20 mouse cellular contexts compared by ENCODE assay signal in genomic region chr14:19794881-19795280, GRCm38 (mm10). TPM values are rescaled to one million over a fixed set of nuclear protein-coding genes. Genes with fewer than 3 reads are reported as not detected.
DNase-seq lines count a peak whose midpoint lies in the region; ATAC-seq lines count a peak whose summit lies in the region.
"Had no signal": no experiment of that assay in that cellular context is flagged by ENCODE, and none has a peak within 500 bp of the region (broad histone marks: within the 10 kb centered on the region; RNA-seq: fewer than 3 reads in every experiment).

No protein-coding gene starts in this region.

- no peak for ATAC-seq in heart, embryonic 16.5 days (replicated peaks; ENCODE audit: extremely low read depth, insufficient read depth, low FRiP score)
- ATAC-seq in kidney, embryonic 16.5 days (ENCODE audit: low FRiP score, low TSS enrichment): peak; percentile 27; the same call in 1 of the 2 replicates
- ATAC-seq: forebrain, embryonic 13.5 days; intestine, postnatal 0 days had no signal

- H3K36me3 ChIP-seq in heart, embryonic 16.5 days (ENCODE audit: control insufficient read depth, insufficient read depth): peaks cover 41% of the 10 kb centered on the region
- H3K36me3 ChIP-seq in heart, embryonic 10.5 days: peaks cover 89% of the 10 kb centered on the region
- peaks cover 25% of the 10 kb centered on the region for H3K36me3 ChIP-seq in kidney, embryonic 16.5 days (ENCODE audit: insufficient read depth, low read length)

- no peak overlapping the region for H3K4me2 ChIP-seq in heart, embryonic 16.5 days (ENCODE audit: low read depth, low read length)
- no peak overlapping the region for H3K4me2 ChIP-seq in kidney, embryonic 16.5 days (replicated peaks; ENCODE audit: low read depth, low read length)
- H3K4me2 ChIP-seq: embryonic facial prominence, embryonic 13.5 days; forebrain, embryonic 13.5 days; heart, embryonic 13.5 days; hindbrain, embryonic 14.5 days had no signal

- 57% methylated on average over 4 of the region's 4 CpGs for WGBS in heart, embryonic 16.5 days
- WGBS in heart, embryonic 10.5 days: 59% methylated on average over 4 of the region's 4 CpGs
- 47% methylated on average over 4 of the region's 4 CpGs for WGBS in kidney, embryonic 16.5 days

- no peaks in the 10 kb centered on the region for H3K27me3 ChIP-seq in heart, embryonic 16.5 days (ENCODE audit: control insufficient read depth, insufficient read depth, low read length)
- H3K27me3 ChIP-seq in heart, embryonic 10.5 days (ENCODE audit: insufficient read depth, poor library complexity, severe bottlenecking): no peaks in the 10 kb centered on the region
- no peaks in the 10 kb centered on the region for H3K27me3 ChIP-seq in kidney, embryonic 16.5 days (ENCODE audit: insufficient read depth, low read length)
- H3K27me3 ChIP-seq: embryonic facial prominence, embryonic 13.5 days; forebrain, embryonic 13.5 days; heart, embryonic 13.5 days had no signal

- peak; percentile 94 for DNase-seq in heart, adult 11 months
- no peak for DNase-seq in heart, postnatal 25 days (ENCODE audit: low spot score)
- DNase-seq in heart, embryonic 10.5 days (ENCODE audit: low spot score): no peak
- DNase-seq in kidney, adult 11 months: no peak
- DNase-seq: adrenal gland, postnatal 10 days; cerebellum, adult 11-12 months; cerebellum, adult 9-10 months; cerebellum, postnatal 25 days; gastrocnemius, adult 2 months; gastrocnemius, postnatal 25 days had no signal

- no peaks in the 10 kb centered on the region for H3K9me3 ChIP-seq in heart, embryonic 16.5 days (replicated peaks; ENCODE audit: control insufficient read depth, low read length)
- no peaks in the 10 kb centered on the region for H3K9me3 ChIP-seq in heart, embryonic 10.5 days
- no peaks in the 10 kb centered on the region for H3K9me3 ChIP-seq in kidney, embryonic 16.5 days (ENCODE audit: low read length)
- H3K9me3 ChIP-seq: embryonic facial prominence, embryonic 13.5 days; forebrain, embryonic 13.5 days; heart, embryonic 13.5 days; hindbrain, embryonic 10.5 days had no signal

- intact Hi-C loops in heart, postnatal 25 days (cut with DNase I): no loop called here

- no peak overlapping the region for H3K4me3 ChIP-seq in heart, embryonic 16.5 days (ENCODE audit: low read length)
- no peak overlapping the region for H3K4me3 ChIP-seq in heart, embryonic 10.5 days
- H3K4me3 ChIP-seq in kidney, embryonic 16.5 days (ENCODE audit: low read length): no peak overlapping the region
- H3K4me3 ChIP-seq in brown adipose tissue, adult 24 weeks (ENCODE audit: insufficient read depth, low read depth, low read length): no peak overlapping the region
- H3K4me3 ChIP-seq: embryonic facial prominence, embryonic 13.5 days; forebrain, embryonic 13.5 days; gastrocnemius, adult 2 months; heart, embryonic 13.5 days; hindbrain, embryonic 10.5 days had no signal

- no peak overlapping the region for H3K9ac ChIP-seq in heart, embryonic 16.5 days (ENCODE audit: low read length)
- H3K9ac ChIP-seq in kidney, embryonic 16.5 days (replicated peaks; ENCODE audit: low read length): no peak overlapping the region
- H3K9ac ChIP-seq: embryonic facial prominence, embryonic 13.5 days; forebrain, embryonic 13.5 days; heart, embryonic 13.5 days; hindbrain, embryonic 14.5 days had no signal

- peaks cover 2% of the 10 kb centered on the region; the same call in 1 of the 2 replicates for H3K4me1 ChIP-seq in heart, embryonic 16.5 days (ENCODE audit: control insufficient read depth, insufficient read depth, low read length)
- peaks cover 14% of the 10 kb centered on the region for H3K4me1 ChIP-seq in heart, embryonic 10.5 days
- no peaks in the 10 kb centered on the region for H3K4me1 ChIP-seq in kidney, embryonic 16.5 days (ENCODE audit: insufficient read depth, low read length)
- H3K4me1 ChIP-seq in brown adipose tissue, adult 24 weeks (ENCODE audit: control insufficient read depth, insufficient read depth, insufficient read length, low read length): peaks cover 16% of the 10 kb centered on the region; the same call in 1 of the 2 replicates
- H3K4me1 ChIP-seq: embryonic facial prominence, embryonic 13.5 days; forebrain, embryonic 13.5 days; hindbrain, embryonic 10.5 days had no signal

- peak overlapping the region; percentile 67 for H3K27ac ChIP-seq in heart, embryonic 16.5 days (ENCODE audit: low read length)
- no peak overlapping the region for H3K27ac ChIP-seq in heart, embryonic 10.5 days
- H3K27ac ChIP-seq in kidney, embryonic 16.5 days (ENCODE audit: low read length): peak overlapping the region; percentile 40; the same call in 1 of the 2 replicates
- H3K27ac ChIP-seq in brown adipose tissue, adult 24 weeks (replicated peaks; ENCODE audit: low read depth, low read length): peak overlapping the region; percentile 83
- H3K27ac ChIP-seq: embryonic facial prominence, embryonic 13.5 days; forebrain, embryonic 13.5 days; gastrocnemius, adult 2 months; heart, embryonic 13.5 days; hindbrain, embryonic 10.5 days; hindbrain, embryonic 14.5 days had no signal

RNA-seq across cellular contexts. Expression of gene Rtraf, which starts 28.7 kb away (rescaled TPM):
- 10 to 100 TPM; 65.5 to 70.4 TPM for total RNA-seq in heart, postnatal 25 days (2021)
- polyA plus RNA-seq in heart, embryonic 16.5 days (2015; fragmentation: Nextera tagmentation; extraction: Ambion mirVana): 149 and 156 TPM in 2 replicates
- polyA plus RNA-seq in heart, embryonic 10.5 days (2016; fragmentation: Nextera tagmentation; extraction: Ambion mirVana): 182 and 196 TPM in 2 replicates
- 193 and 195 TPM in 2 replicates for polyA plus RNA-seq in kidney, embryonic 16.5 days (2015; fragmentation: Nextera tagmentation; extraction: Ambion mirVana)
- 78.8 and 125 TPM in 2 replicates for polyA plus RNA-seq in brown adipose tissue, adult 24 weeks (2012; ENCODE audit: insufficient read depth, insufficient read length, missing spikeins)

RNA-seq across cellular contexts. Expression of gene Nid2, which starts 43.8 kb away (rescaled TPM):
- 10 to 100 TPM; 46.4 to 53.2 TPM for total RNA-seq in heart, postnatal 25 days (2021)
- 89.5 and 108 TPM in 2 replicates for polyA plus RNA-seq in heart, embryonic 16.5 days (2015; fragmentation: Nextera tagmentation; extraction: Ambion mirVana)
- polyA plus RNA-seq in heart, embryonic 10.5 days (2016; fragmentation: Nextera tagmentation; extraction: Ambion mirVana): 169 and 250 TPM in 2 replicates
- polyA plus RNA-seq in kidney, embryonic 16.5 days (2015; fragmentation: Nextera tagmentation; extraction: Ambion mirVana): 147 and 148 TPM in 2 replicates
- 6.0 and 7.3 TPM in 2 replicates for polyA plus RNA-seq in brown adipose tissue, adult 24 weeks (2012; ENCODE audit: insufficient read depth, insufficient read length, missing spikeins)
- total RNA-seq: MEL had no signal

Comparison
In these comparisons a context has a peak if more than half of its experiments do, and no peak if none do; other contexts are left out.
1. RNA of gene Nid2, which starts 43.8 kb away (polyA plus RNA-seq): 169 to 250 TPM in heart, embryonic 10.5 days, 147 to 148 TPM in kidney, embryonic 16.5 days and 89.5 to 108 TPM in heart, embryonic 16.5 days; 6.0 to 7.3 TPM in brown adipose tissue, adult 24 weeks; every median in the first group is over 10 times any median in the second.